Mouse (Mus musculus): ENCODE data around the gene Rgs21. TPM values are rescaled to one million over a fixed set of nuclear protein-coding genes. Genes with fewer than 3 reads are reported as not detected.

Rgs21 gene
- not detected in 2 replicates for polyA plus RNA-seq (2012; ENCODE audit: low replicate concordance)

DNA sequence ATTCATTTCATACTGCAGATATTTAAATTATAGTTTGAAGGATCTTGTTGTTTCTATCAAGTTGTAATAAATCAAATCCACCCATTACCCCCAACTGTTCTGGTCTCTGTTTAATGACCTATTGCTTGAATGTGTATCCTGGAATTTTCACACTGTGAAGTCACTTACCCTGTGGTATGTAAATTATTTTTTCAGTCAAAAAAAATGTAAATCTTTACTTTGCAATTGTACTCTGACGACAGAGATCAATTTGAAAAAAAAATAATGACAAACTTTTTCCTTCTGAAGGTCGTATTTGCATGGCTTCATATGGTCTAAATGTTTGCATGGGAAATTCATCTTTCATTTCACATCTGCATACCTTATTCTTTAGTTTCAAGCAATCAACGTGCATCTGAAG, at the start of gene Rgs21:
Rgs21 (minus strand) TSS at position 101 of the 400 bp plus-strand sequence.

Other genes with a start within 250 kb of the Rgs21 start
- 0.76 and 0.85 TPM in 2 replicates for gene Rgs18, start 207.8 kb upstream of the Rgs21 start, polyA plus RNA-seq (2012; ENCODE audit: low replicate concordance)

Measured in hematopoietic multipotent progenitor cell, adult 10-12 weeks (in vitro differentiated cells).